Mouse (Mus musculus): Measurements from ENCODE around the gene Rln1. TPM values are rescaled to one million over a fixed set of nuclear protein-coding genes. Genes with fewer than 3 reads are reported as not detected.

Rln1 gene
- polyA plus RNA-seq, 1 experiment, result 0.11 TPM

DNA sequence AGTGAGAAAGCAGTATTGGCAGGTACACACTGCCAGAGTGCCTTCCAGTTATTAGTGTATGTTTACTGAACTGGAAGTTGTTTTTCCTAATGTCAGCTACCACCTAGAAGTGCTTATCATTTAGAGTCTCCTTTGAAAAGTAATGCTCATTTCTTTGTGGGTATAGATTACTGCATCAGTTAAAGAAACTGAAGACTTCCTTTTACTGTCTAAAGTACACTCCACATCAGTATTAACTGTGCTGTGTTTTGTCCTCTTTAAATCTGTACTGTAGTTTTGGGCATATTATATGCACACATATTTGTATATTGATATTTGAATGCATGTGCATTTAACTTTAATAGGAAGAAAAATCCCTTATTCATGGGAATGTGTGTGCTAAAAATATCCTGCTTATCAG is 38.3 kb downstream of the Rln1 start:
- no peak for DNase-seq
- peaks cover 10% of the 10 kb centered on the region for H3K36me3 ChIP-seq (ENCODE audit: control insufficient read depth, insufficient read depth, low read length)
- no peaks in the 10 kb centered on the region for H3K4me1 ChIP-seq (ENCODE audit: control insufficient read depth, insufficient read depth, low read length)
- H3K4me3 ChIP-seq (ENCODE audit: insufficient read depth, low read depth, low read length), result no peak overlapping the region
- TF ChIP-seq CTCF (conservative IDR thresholded peaks at IDR 0.05; ENCODE audit: insufficient read depth, insufficient read length, low read depth, low read length) (no peak), POLR2A (IDR thresholded peaks at IDR 0.05; ENCODE audit: low read depth, low read length) (no peak)
- no peak overlapping the region for H3K27ac ChIP-seq (ENCODE audit: insufficient read depth, low read depth, low read length)
- H3K27me3 ChIP-seq (replicated peaks; ENCODE audit: control insufficient read depth, insufficient read depth, low read length), result no peaks in the 10 kb centered on the region

DNA sequence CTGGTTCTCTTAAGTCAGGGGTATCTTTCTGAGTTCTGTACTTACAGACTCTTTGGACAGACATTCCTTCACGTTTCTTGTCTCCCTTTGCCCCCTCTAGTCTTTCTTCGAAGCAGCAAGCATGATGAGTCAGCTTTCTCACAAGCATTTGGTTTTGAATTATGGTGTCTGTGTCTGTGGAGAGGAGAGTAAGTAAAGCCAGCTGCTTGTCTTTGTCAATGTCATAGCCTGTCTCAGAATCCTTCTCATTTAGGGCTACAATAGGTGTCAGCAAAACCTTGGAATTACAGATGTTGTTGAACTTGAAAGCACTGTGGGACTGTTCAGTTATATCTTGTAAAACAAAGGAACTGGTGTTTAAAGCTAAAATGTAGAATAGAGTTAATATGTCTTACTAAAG is 39.7 kb downstream of the Rln1 start:
- no peak for DNase-seq
- TF ChIP-seq CTCF (conservative IDR thresholded peaks at IDR 0.05; ENCODE audit: insufficient read depth, insufficient read length, low read depth, low read length), result no peak
- Histone ChIP-seq H3K4me3 (ENCODE audit: insufficient read depth, low read depth, low read length) (no peak overlapping the region), H3K36me3 (ENCODE audit: control insufficient read depth, insufficient read depth, low read length) (peaks cover 5% of the 10 kb centered on the region), H3K27me3 (replicated peaks; ENCODE audit: control insufficient read depth, insufficient read depth, low read length) (no peaks in the 10 kb centered on the region), H3K4me1 (ENCODE audit: control insufficient read depth, insufficient read depth, low read length) (no peaks in the 10 kb centered on the region), H3K27ac (ENCODE audit: insufficient read depth, low read depth, low read length) (no peak overlapping the region)
- WGBS, result 45% methylated on average over 2 of the region's 2 CpGs

DNA sequence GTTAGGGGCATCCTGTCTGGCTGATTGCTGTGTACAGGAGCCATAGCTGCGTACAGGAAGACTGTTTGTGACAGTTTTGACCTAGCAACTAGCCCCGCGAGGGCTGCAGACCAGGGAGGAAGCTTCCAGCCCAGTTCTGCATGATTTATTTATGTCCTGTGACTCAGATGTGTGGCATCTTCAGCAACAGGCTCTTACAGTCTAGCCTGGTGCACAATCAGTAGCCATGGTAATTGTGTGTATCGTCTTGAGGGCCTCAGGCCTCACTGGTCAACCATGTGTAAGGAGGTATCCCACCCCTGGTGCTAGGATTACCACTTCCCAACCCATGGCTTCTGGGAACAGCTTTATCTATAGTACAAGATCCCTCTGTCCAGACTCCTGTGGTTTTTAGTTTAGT is 41.9 kb downstream of the Rln1 start:
- peaks cover 2% of the 10 kb centered on the region; the same call in 1 of the 2 replicates for H3K36me3 ChIP-seq (ENCODE audit: control insufficient read depth, insufficient read depth, low read length)
- no peak overlapping the region for H3K27ac ChIP-seq (ENCODE audit: insufficient read depth, low read depth, low read length)
- no peaks in the 10 kb centered on the region for H3K27me3 ChIP-seq (replicated peaks; ENCODE audit: control insufficient read depth, insufficient read depth, low read length)
- no peaks in the 10 kb centered on the region for H3K4me1 ChIP-seq (ENCODE audit: control insufficient read depth, insufficient read depth, low read length)
- WGBS, result 60% methylated on average over 4 of the region's 4 CpGs
- no peak for DNase-seq
- no peak for TF ChIP-seq CTCF (conservative IDR thresholded peaks at IDR 0.05; ENCODE audit: insufficient read depth, insufficient read length, low read depth, low read length)
- TF ChIP-seq POLR2A (IDR thresholded peaks at IDR 0.05; ENCODE audit: low read depth, low read length), result no peak
- no peak overlapping the region for H3K4me3 ChIP-seq (ENCODE audit: insufficient read depth, low read depth, low read length)

DNA sequence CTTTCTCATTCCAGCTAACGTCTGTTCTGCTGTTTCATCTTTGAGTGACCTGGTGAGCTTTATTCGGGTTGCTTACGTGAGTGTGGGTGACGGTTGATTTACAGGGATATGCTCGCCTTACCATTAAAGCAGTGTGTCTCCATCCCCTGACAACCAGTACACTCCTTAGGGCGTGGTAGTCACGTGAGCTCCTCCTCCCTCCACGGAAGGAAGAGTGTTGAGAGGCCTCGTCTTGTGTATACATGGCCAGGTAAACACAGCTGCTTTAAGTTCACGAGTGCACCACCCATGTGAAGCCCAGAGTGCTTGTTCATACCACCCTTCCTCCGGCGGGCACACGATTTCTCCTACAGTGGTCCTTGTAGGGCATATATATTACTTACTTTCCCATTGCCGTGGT is 42.9 kb downstream of the Rln1 start:
- WGBS, result 75% methylated on average over 14 of the region's 14 CpGs
- Histone ChIP-seq H3K4me1 (ENCODE audit: control insufficient read depth, insufficient read depth, low read length) (no peaks in the 10 kb centered on the region), H3K27ac (ENCODE audit: insufficient read depth, low read depth, low read length) (no peak overlapping the region), H3K4me3 (ENCODE audit: insufficient read depth, low read depth, low read length) (no peak overlapping the region), H3K27me3 (replicated peaks; ENCODE audit: control insufficient read depth, insufficient read depth, low read length) (no peaks in the 10 kb centered on the region), H3K36me3 (ENCODE audit: control insufficient read depth, insufficient read depth, low read length) (peaks cover 2% of the 10 kb centered on the region; the same call in 1 of the 2 replicates)
- no peak for TF ChIP-seq POLR2A (IDR thresholded peaks at IDR 0.05; ENCODE audit: low read depth, low read length)
- TF ChIP-seq CTCF (conservative IDR thresholded peaks at IDR 0.05; ENCODE audit: insufficient read depth, insufficient read length, low read depth, low read length), result no peak
- DNase-seq, result no peak

DNA sequence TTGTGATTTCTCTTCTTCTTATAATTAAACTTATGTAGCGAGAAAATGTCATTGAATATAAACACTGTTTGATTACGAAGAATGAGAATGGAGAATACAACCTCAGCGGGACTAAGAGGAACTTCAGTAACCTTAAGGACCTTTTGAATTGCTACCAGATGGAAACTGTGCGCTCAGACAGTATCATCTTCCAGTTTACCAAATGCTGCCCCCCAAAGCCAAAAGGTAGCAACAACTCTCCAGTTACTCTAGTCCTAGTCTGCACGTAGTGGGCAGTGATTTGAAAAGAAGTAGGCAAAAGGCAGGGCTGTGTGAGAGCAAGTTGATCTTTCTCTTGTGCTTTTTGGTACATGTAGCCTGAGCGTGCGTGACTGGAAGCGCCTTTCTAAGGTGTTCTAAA is 46.6 kb downstream of the Rln1 start:
- Histone ChIP-seq H3K27ac (ENCODE audit: insufficient read depth, low read depth, low read length) (no peak overlapping the region), H3K27me3 (replicated peaks; ENCODE audit: control insufficient read depth, insufficient read depth, low read length) (no peaks in the 10 kb centered on the region), H3K4me3 (ENCODE audit: insufficient read depth, low read depth, low read length) (no peak overlapping the region), H3K4me1 (ENCODE audit: control insufficient read depth, insufficient read depth, low read length) (peaks cover 7% of the 10 kb centered on the region; the same call in 1 of the 2 replicates), H3K36me3 (ENCODE audit: control insufficient read depth, insufficient read depth, low read length) (no peaks in the 10 kb centered on the region; the same call in 1 of the 2 replicates)
- TF ChIP-seq CTCF (conservative IDR thresholded peaks at IDR 0.05; ENCODE audit: insufficient read depth, insufficient read length, low read depth, low read length) (no peak), POLR2A (IDR thresholded peaks at IDR 0.05; ENCODE audit: low read depth, low read length) (no peak)
- DNase-seq, result no peak
- whole genome bisulfite sequencing, result 82% methylated on average over 8 of the region's 8 CpGs

DNA sequence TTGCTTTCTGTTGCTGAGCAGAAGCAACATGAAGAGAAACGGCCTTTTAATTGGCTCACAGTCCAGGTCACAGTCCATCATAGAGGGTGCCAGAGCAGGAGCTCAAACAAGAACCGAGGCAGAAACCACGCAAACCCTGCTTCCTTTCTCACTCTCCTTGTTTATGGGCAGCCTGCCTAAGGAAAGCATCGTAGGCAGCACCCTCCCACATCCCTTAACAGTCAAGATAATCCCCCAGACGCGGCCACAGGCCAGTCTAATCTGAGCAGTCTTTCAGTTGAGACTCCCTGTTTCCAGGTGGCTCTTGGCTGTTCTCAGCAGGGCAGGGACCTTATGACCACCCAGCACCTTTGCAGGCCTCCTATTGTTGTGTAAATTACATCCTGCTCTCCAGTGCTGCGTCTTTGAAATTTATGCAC is 49.0 kb downstream of the Rln1 start:
- Histone ChIP-seq H3K4me3 (ENCODE audit: insufficient read depth, low read depth, low read length) (no peak overlapping the region), H3K36me3 (ENCODE audit: control insufficient read depth, insufficient read depth, low read length) (no peaks in the 10 kb centered on the region; the same call in 1 of the 2 replicates), H3K4me1 (ENCODE audit: control insufficient read depth, insufficient read depth, low read length) (peaks cover 7% of the 10 kb centered on the region; the same call in 1 of the 2 replicates), H3K27ac (ENCODE audit: insufficient read depth, low read depth, low read length) (no peak overlapping the region), H3K27me3 (replicated peaks; ENCODE audit: control insufficient read depth, insufficient read depth, low read length) (no peaks in the 10 kb centered on the region)
- WGBS, result 41% methylated on average over 7 of the region's 7 CpGs
- no peak for TF ChIP-seq POLR2A (IDR thresholded peaks at IDR 0.05; ENCODE audit: low read depth, low read length)
- TF ChIP-seq CTCF (conservative IDR thresholded peaks at IDR 0.05; ENCODE audit: insufficient read depth, insufficient read length, low read depth, low read length), result no peak
- peak; percentile 72 for DNase-seq

Other genes with a start within 250 kb of the Rln1 start
- gene Rcl1, start 233.3 kb downstream of the Rln1 start, polyA plus RNA-seq (2012; rRNA removed), result 16.9 and 17.6 TPM in 2 replicates
- gene Jak2, start 82.8 kb downstream of the Rln1 start, polyA plus RNA-seq (2012; rRNA removed), result 6.5 and 7.0 TPM in 2 replicates
- gene Insl6, start 9.3 kb downstream of the Rln1 start, polyA plus RNA-seq (2012; rRNA removed), result 2.6 and 3.1 TPM in 2 replicates
- gene Plgrkt, start 32.7 kb upstream of the Rln1 start, polyA plus RNA-seq (2012; rRNA removed), result 25.2 and 30.8 TPM in 2 replicates
- gene Cd274, start 32.8 kb upstream of the Rln1 start, polyA plus RNA-seq (2012; rRNA removed), result 2.5 and 4.3 TPM in 2 replicates
- 0.17 TPM in 1 of 2 replicates, not detected in the other for gene Pdcd1lg2, start 76.2 kb upstream of the Rln1 start, polyA plus RNA-seq (2012; rRNA removed)
- gene Ric1, start 187.6 kb upstream of the Rln1 start, polyA plus RNA-seq (2012; rRNA removed), result 8.9 and 10.4 TPM in 2 replicates